20 mouse cellular contexts compared by ENCODE assay signal in the genomic region with DNA sequence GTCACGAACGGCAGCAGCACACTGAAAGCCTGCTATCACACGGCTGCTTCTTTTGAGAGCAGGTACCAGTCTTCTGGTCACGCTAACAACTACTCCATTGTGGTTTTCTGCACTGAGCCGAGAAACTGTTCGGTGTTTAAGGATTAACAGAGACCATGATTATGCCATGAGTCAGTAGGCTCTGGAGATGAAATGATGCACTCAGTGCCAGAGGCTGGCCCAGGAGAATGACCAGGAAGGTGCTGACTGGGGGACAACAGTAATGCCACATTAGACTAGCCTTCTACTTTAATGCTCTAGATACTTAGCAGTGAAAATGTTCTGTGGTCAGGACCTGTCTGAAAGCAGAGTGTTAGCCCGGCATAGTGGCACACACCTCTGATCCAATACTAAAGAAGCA. TPM values are rescaled to one million over a fixed set of nuclear protein-coding genes. Genes with fewer than 3 reads are reported as not detected.
A peak's percentile ranks its signal among the peaks of the same experiment; 100 is the strongest.
DNase-seq lines count a peak whose midpoint lies in the region; TF ChIP-seq lines count a peak whose summit lies in the region.
"Had no signal": no experiment of that assay in that cellular context is flagged by ENCODE, and none has a peak within 500 bp of the region (broad histone marks: within the 10 kb centered on the region; RNA-seq: fewer than 3 reads in every experiment).

No protein-coding gene starts in this region.

- H3K27me3 ChIP-seq in C2C12 (ENCODE audit: control insufficient read depth, insufficient read depth, insufficient read length) (no peaks in the 10 kb centered on the region), myocyte (ENCODE audit: control insufficient read depth, insufficient read depth, insufficient read length) (no peaks in the 10 kb centered on the region)
- no peaks in the 10 kb centered on the region for H3K27me3 ChIP-seq in limb, embryonic 10.5 days (ENCODE audit: low read depth, poor library complexity, severe bottlenecking)
- H3K27me3 ChIP-seq: embryonic facial prominence, embryonic 15.5 days; heart, embryonic 15.5 days had no signal

- peak overlapping the region; percentile 45 for H3K4me2 ChIP-seq in myocyte (ENCODE audit: low read depth)
- H3K4me2 ChIP-seq: embryonic facial prominence, embryonic 15.5 days; heart, embryonic 11.5 days; heart, embryonic 15.5 days; hindbrain, embryonic 14.5 days had no signal

- H3K79me3 ChIP-seq in C2C12 (ENCODE audit: low read depth), result no peaks in the 10 kb centered on the region

- H3K4me1 ChIP-seq in limb, embryonic 10.5 days, result no peaks in the 10 kb centered on the region
- H3K4me1 ChIP-seq: forebrain, embryonic 10.5 days; heart, embryonic 15.5 days had no signal

- TF ChIP-seq CTCF in C2C12 (IDR thresholded peaks at IDR 0.05; ENCODE audit: control insufficient read depth, insufficient read depth, insufficient read length), result no peak

- no peak for TF ChIP-seq POLR2A in myocyte (IDR thresholded peaks at IDR 0.05; ENCODE audit: insufficient read length, low read depth)

- H3K79me2 ChIP-seq in C2C12 (ENCODE audit: control insufficient read depth, insufficient read depth) (no peaks in the 10 kb centered on the region), myocyte (ENCODE audit: control insufficient read depth, insufficient read depth) (no peaks in the 10 kb centered on the region)

- no peak overlapping the region for H3K27ac ChIP-seq in limb, embryonic 10.5 days
- H3K27ac ChIP-seq: embryonic facial prominence, embryonic 15.5 days; forebrain, embryonic 10.5 days; gastrocnemius, adult 2 months; heart, embryonic 15.5 days; hindbrain, embryonic 14.5 days had no signal

- whole genome bisulfite sequencing in limb, embryonic 10.5 days, result 94% methylated on average over 7 of the region's 7 CpGs

- H3K9me3 ChIP-seq in limb, embryonic 10.5 days (replicated peaks), result no peaks in the 10 kb centered on the region
- H3K9me3 ChIP-seq: embryonic facial prominence, embryonic 15.5 days; heart, embryonic 15.5 days had no signal

- H3ac ChIP-seq in C2C12 (ENCODE audit: control insufficient read depth, insufficient read length, low read depth) (no peak overlapping the region), myocyte (ENCODE audit: control insufficient read depth, insufficient read length) (no peak overlapping the region)

- H3K4me3 ChIP-seq in C2C12 (ENCODE audit: insufficient read depth, poor library complexity, severe bottlenecking), result no peak overlapping the region
- no peak overlapping the region for H3K4me3 ChIP-seq in myocyte
- H3K4me3 ChIP-seq in limb, embryonic 10.5 days, result no peak overlapping the region
- H3K4me3 ChIP-seq: embryonic facial prominence, embryonic 15.5 days; erythroblast, embryonic 14.5 days; forebrain, embryonic 10.5 days; gastrocnemius, adult 2 months; heart, embryonic 15.5 days had no signal

- peak; percentile 23 for DNase-seq in heart, adult 11 months
- DNase-seq in heart, adult 9 months (ENCODE audit: low spot score in 2 of 2), result no peak
- peak; percentile 31 for DNase-seq in 3134 (ENCODE audit: extremely low read depth, insufficient read length, low spot score)
- no peak for DNase-seq in limb, embryonic 10.5 days (ENCODE audit: low spot score)
- DNase-seq: B cell, adult 2 months; cerebellum, adult 2 months; cerebellum, postnatal 10 days; embryo, embryonic 11 days; gastrocnemius, adult 2 months; gastrocnemius, postnatal 36 days; heart, adult 18-20 months; heart, postnatal 14 days had no signal

- H3K36me3 ChIP-seq in C2C12 (ENCODE audit: control insufficient read depth, insufficient read depth) (peaks cover 10% of the 10 kb centered on the region), myocyte (ENCODE audit: control insufficient read depth, insufficient read depth) (peaks cover 8% of the 10 kb centered on the region)
- H3K36me3 ChIP-seq in limb, embryonic 10.5 days, result peaks cover 19% of the 10 kb centered on the region

TF ChIP-seq in C2C12, 6 proteins besides CTCF, POLR2A, EP300 and RAD21:
- no peak for TF ChIP-seq MAX (IDR thresholded peaks at IDR 0.05)
- peak; percentile 34 for TF ChIP-seq FOSL1 (IDR thresholded peaks at IDR 0.05; ENCODE audit: insufficient read depth, low read length, poor library complexity, severe bottlenecking)

TF ChIP-seq in myocyte, 11 proteins besides CTCF, POLR2A, EP300 and RAD21:
- TF ChIP-seq MAX (IDR thresholded peaks at IDR 0.05; ENCODE audit: low read depth), result no peak
- TF ChIP-seq USF1 (IDR thresholded peaks at IDR 0.05; ENCODE audit: low read depth), result no peak
- no peak for TF ChIP-seq MYOG (IDR thresholded peaks at IDR 0.05; ENCODE audit: control insufficient read depth in 1 of 3, insufficient read depth in 1 of 3, insufficient read length in 2 of 3, low read depth in 2 of 3)
- no peak for TF ChIP-seq POLR2AphosphoS2 (IDR thresholded peaks at IDR 0.05; ENCODE audit: insufficient read length, low read depth)
- no peak for TF ChIP-seq SRF (IDR thresholded peaks at IDR 0.05; ENCODE audit: control insufficient read depth, insufficient read length, low read depth)
- no peak for TF ChIP-seq REST (IDR thresholded peaks at IDR 0.05; ENCODE audit: insufficient read depth, insufficient read length)
- no peak for TF ChIP-seq E2F4 (IDR thresholded peaks at IDR 0.05; ENCODE audit: insufficient read depth)
- no peak for TF ChIP-seq CEBPB (IDR thresholded peaks at IDR 0.05; ENCODE audit: insufficient read depth, poor library complexity, severe bottlenecking)
- no peak for TF ChIP-seq TCF3 (IDR thresholded peaks at IDR 0.05; ENCODE audit: insufficient read length, low read depth)
- no peak for TF ChIP-seq TCF12 (IDR thresholded peaks at IDR 0.05; ENCODE audit: insufficient read depth, poor library complexity, severe bottlenecking)
- TF ChIP-seq MYOD1 (IDR thresholded peaks at IDR 0.05; ENCODE audit: control insufficient read depth in 1 of 3, insufficient read length in 2 of 3, low read depth in 2 of 3), result no peak

RNA-seq across cellular contexts. Expression of a gene that starts 23.0 kb away (rescaled TPM):
- 117 TPM for polyA plus RNA-seq in C2C12 (2012; fragmentation: generic; extraction: Trizol)
- 60.2 TPM for polyA plus RNA-seq in myocyte (2012; fragmentation: generic; extraction: Trizol)
- 303 and 307 TPM in 2 replicates for polyA plus RNA-seq in limb, embryonic 10.5 days (2016; fragmentation: Nextera tagmentation; extraction: Ambion mirVana)

Comparison
In these comparisons a context has a peak if more than half of its experiments do, and no peak if none do; other contexts are left out.
1. DNase-seq: peak in heart, adult 11 months (single experiment) and 3134 (single experiment); none in heart, adult 9 months (0 of 2) and limb, embryonic 10.5 days (single experiment).